Mouse (Mus musculus) activated CD4-positive, CD25-positive, alpha-beta regulatory T cell, adult 4 months (primary cell): ENCODE measurements around the gene Gm10715. TPM values are rescaled to one million over a fixed set of nuclear protein-coding genes. Genes with fewer than 3 reads are reported as not detected.
"Not testable (repeated sequence)": the region's sequence is repeated elsewhere in the genome, so short reads cannot be mapped to it uniquely, and the experiment has no call there.

Experiments
- ATAC-seq: one replicate; pipeline ENCODE4 v1.8.0; 2017
- polyA plus RNA-seq, 2 experiments: library from polyadenylated mRNA; unstranded; fragments of 100-300 nt; shearing (Covaris generic); gene quantifications; one replicate each; pipeline ENCODE4 v1.2.1; 2017

Gene Gm10715
- under 1 TPM in 1 of 2 experiments, not detected in 1; 0.85 TPM for polyA plus RNA-seq

DNA sequence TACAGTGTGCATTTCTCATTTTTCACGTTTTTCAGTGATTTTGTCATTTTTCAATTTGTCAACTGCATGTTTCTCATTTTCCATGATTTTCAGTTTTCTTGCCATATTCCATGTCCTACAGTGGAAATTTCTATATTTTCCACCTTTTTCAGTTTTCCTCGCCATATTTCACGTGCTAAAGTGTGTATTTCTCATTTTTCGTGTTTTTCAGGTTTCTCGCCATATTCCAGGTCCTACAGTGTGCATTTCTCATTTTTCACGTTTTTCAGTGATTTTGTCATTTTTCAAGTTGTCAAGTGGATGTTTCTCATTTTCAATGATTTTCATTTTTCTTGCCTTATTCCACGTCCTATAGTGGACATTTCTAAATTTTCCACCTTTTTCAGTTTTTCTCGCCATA, at the start of gene Gm10715:
Gene Gm10715, plus strand, starts transcription at position 301 of the 400 bp plus-strand sequence.
- ATAC-seq, result not testable (repeated sequence)

DNA sequence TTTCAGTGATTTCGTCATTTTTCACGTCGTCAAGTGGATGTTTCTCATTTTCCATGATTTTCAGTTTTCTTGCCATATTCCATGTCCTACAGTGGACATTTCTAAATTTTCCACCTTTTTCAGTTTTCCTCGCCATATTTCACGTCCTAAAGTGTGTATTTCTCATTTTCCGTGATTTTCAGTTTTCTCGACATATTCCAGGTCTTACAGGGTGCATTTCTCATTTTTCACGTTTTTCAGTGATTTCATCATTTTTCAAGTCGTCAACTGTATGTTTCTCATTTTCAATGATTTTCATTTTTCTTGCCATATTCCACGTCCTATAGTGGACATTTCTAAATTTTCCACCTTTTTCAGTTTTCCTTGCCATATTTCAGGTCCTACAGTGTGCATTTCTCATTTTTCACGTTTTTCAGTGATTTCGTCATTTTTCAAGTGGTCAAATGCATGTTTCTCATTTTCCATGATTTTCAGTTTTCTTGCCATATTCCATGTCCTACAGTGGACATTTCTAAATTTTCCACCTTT, 36.2 kb upstream of the Gm10715 start, which contains the start of gene Gm10722:
Gene Gm10722, plus strand, starts transcription at position 478 of the 528 bp plus-strand sequence.
- ATAC-seq, result not testable (repeated sequence)

DNA sequence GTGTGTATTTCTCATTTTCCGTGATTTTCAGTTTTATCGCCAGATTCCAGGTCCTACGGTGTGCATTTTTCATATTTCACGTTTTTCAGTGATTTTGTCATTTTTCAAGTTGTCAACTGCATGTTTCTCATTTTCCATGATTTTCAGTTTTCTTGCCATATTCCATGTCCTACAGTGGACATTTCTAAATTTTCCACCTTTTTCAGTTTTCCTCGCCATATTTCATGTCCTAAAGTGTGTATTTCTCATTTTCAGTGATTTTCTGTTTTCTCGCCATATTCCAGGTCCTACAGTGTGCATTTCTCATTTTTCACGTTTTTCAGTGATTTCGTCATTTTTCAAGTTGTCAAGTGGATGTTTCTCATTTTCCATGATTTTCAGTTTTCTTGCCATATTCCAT, 35.7 kb upstream of the Gm10715 start:
- not testable (repeated sequence) for ATAC-seq

DNA sequence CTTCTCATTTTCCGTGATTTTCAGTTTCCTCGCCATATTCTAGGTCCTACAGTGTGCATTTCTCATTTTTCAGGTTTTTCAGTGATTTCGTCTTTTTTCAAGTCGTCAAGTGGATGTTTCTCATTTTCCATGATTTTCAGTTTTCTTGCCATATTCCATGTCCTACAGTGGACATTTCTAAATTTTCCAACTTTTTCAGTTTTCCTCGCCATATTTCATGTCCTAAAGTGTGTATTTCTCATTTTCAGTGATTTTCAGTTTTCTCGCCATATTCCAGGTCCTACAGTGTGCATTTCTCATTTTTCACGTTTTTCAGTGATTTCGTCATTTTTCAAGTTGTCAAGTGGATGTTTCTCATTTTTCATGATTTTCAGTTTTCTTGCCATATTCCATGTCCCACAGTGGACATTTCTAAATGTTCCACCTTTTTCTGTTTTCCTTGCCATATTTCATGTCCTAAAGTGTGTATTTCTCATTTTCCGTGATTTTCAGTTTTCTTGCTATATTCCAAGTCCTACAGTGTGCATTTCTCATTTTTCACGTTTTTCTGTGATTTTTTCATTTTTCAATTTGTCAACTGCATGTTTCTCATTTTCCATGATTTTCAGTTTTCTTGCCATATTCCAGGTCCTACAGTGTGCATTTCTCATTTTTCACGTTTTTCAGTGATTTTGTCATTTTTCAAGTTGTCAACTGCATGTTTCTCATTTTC, 34.6 kb upstream of the Gm10715 start:
- peak; percentile 29 for ATAC-seq

DNA sequence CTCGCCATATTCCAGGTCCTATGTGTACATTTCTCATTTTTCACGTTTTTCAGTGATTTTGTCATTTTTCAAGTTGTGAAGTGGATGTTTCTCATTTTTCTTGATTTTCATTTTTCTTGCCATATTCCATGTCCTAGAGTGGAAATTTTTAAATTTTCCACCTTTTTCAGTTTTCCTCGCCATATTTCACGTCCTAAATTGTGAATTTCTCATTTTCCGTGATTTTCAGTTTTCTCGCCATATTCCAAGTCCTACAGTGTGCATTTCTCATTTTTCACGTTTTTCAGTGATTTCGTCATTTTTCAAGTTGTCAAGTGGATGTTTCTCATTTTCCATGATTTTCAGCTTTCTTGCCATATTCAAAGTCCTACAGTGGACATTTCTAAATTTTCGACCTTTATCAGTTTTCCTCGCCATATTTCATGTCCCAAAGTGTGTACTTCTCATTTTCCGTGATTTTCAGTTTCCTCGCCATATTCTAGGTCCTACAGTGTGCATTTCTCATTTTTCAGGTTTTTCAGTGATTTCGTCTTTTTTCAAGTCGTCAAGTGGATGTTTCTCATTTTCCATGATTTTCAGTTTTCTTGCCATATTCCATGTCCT, 33.8 kb upstream of the Gm10715 start, which contains the start of gene Gm11168:
Gene Gm11168, plus strand, starts transcription at position 553 of the 603 bp plus-strand sequence.
- not testable (repeated sequence) for ATAC-seq

DNA sequence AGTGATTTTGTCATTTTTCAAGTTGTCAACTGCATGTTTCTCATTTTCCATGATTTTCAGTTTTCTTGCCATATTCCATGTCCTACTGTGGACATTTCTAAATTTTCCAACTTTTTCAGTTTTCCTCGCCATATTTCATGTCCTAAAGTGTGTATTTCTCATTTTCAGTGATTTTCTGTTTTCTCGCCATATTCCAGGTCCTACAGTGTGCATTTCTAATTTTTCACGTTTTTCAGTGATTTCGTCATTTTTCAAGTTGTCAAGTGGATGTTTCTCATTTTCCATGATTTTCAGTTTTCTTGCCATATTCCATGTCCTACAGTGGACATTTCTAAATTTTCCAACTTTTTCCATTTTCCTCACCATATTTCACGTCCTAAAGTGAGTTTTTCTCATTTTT, 30.5 kb upstream of the Gm10715 start:
- not testable (repeated sequence) for ATAC-seq

DNA sequence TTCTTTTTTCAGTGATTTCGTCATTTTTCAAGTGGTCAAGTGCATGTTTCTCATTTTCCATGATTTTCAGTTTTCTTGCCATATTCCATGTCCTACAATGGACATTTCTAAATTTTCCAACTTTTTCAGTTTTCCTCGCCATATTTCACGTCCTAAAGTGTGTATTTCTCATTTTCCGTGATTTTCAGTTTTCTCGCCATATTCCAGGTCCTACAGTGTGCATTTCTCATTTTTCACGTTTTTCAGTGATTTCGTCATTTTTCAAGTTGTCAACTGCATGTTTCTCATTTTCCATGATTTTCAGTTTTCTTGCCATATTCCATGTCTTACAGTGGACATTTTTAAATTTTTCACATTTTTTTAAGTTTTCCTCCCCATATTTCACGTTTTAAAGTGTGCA, 30.0 kb upstream of the Gm10715 start:
- peak; percentile 13 for ATAC-seq

DNA sequence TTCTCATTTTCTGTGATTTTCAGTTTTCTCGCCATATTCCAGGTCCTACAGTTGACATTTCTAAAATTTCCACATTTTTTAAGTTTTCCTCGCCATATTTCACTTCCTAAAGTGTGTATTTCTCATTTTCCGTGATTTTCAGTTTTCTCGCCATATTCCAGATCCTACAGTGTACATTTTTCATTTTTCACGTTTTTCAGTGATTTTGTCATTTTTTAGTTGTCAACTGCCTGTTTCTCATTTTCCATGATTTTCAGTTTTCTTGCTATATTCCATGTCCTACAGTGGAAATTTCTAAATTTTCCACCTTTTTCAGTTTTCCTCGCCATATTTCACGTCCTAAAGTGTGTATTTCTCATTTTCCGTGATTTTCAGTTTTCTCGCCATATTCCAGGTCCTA, 29.4 kb upstream of the Gm10715 start:
- not testable (repeated sequence) for ATAC-seq

DNA sequence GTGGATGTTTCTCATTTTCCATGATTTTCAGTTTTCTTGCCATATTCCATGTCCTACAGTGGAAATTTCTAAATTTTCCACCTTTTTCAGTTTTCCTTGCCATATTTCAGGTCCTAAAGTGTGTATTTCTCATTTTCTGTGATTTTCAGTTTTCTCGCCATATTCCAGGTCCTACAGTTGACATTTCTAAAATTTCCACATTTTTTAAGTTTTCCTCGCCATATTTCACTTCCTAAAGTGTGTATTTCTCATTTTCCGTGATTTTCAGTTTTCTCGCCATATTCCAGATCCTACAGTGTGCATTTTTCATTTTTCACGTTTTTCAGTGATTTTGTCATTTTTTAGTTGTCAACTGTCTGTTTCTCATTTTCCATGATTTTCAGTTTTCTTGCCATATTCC, 27.3 kb upstream of the Gm10715 start:
- ATAC-seq, result peak; percentile 2

DNA sequence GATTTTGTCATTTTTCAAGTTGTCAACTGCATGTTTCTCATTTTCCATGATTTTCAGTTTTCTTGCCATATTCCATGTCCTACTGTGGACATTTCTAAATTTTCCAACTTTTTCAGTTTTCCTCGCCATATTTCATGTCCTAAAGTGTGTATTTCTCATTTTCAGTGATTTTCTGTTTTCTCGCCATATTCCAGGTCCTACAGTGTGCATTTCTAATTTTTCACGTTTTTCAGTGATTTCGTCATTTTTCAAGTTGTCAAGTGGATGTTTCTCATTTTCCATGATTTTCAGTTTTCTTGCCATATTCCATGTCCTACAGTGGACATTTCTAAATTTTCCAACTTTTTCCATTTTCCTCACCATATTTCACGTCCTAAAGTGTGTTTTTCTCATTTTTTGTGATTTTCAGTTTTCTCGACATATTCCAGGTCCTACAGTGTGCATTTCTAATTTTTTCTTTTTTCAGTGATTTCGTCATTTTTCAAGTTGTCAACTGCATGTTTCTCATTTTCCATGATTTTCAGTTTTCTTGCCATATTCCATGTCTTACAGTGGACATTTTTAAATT, 24.5 kb upstream of the Gm10715 start:
- ATAC-seq, result not testable (repeated sequence)

DNA sequence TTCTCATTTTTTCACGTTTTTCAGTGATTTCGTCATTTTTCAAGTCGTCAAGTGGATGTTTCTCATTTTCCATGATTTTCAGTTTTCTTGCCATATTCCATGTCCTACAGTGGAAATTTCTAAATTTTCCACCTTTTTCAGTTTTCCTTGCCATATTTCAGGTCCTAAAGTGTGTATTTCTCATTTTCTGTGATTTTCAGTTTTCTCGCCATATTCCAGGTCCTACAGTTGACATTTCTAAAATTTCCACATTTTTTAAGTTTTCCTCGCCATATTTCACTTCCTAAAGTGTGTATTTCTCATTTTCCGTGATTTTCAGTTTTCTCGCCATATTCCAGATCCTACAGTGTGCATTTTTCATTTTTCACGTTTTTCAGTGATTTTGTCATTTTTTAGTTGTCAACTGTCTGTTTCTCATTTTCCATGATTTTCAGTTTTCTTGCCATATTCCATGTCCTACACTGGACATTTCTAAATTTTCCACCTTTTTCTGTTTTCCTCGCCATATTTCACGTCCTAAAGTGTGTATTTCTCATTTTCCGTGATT, 23.9 kb upstream of the Gm10715 start, which contains the start of gene Gm10721:
Gene Gm10721, plus strand, starts transcription at position 408 of the 547 bp plus-strand sequence.
- peak; percentile 32 for ATAC-seq

DNA sequence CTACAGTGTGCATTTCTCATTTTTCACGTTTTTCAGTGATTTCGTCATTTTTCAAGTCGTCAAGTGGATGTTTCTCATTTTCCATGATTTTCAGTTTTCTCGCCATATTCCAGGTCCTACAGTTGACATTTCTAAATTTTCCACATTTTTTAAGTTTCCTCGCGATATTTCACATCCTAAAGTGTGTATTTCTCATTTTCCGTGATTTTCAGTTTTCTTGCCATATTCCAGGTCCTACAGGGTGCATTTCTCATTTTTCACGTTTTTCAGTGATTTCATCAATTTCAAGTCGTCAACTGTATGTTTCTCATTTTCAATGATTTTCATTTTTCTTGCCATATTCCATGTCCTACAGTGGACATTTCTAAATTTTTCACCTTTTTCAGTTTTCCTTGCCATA, 21.3 kb upstream of the Gm10715 start, which contains the start of gene Gm10720:
Gene Gm10720, plus strand, starts transcription at position 301 of the 400 bp plus-strand sequence.
- ATAC-seq, result not testable (repeated sequence)

DNA sequence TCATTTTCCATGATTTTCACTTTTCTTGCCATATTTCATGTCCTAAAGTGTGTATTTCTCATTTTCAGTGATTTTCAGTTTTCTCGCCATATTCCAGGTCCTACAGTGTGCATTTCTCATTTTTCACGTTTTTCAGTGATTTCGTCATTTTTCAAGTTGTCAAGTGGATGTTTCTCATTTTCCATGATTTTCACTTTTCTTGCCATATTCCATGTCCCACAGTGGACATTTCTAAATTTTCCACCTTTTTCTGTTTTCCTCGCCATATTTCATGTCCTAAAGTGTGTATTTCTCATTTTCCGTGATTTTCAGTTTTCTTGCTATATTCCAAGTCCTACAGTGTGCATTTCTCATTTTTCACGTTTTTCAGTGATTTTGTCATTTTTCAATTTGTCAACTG, 20.8 kb upstream of the Gm10715 start:
- ATAC-seq, result not testable (repeated sequence)

DNA sequence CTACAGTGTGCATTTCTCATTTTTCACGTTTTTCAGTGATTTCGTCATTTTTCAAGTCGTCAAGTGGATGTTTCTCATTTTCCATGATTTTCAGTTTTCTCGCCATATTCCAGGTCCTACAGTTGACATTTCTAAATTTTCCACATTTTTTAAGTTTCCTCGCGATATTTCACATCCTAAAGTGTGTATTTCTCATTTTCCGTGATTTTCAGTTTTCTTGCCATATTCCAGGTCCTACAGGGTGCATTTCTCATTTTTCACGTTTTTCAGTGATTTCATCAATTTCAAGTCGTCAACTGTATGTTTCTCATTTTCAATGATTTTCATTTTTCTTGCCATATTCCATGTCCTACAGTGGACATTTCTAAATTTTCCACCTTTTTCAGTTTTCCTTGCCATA, 19.6 kb upstream of the Gm10715 start, which contains the start of gene Gm10719:
Gene Gm10719, plus strand, starts transcription at position 301 of the 400 bp plus-strand sequence.
- ATAC-seq, result not testable (repeated sequence)

DNA sequence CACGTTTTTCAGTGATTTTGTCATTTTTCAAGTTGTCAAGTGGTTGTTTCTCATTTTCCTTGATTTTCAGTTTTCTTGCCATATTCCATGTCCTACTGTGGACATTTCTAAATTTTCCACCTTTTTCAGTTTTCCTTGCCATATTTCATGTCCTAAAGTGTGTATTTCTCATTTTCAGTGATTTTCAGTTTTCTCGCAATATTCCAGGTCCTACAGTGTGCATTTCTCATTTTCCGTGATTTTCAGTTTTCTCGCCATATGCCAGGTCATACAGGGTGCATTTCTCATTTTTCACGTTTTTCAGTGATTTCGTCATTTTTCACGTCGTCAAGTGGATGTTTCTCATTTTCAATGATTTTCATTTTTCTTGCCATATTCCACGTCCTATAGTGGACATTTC, 17.7 kb upstream of the Gm10715 start:
- ATAC-seq, result not testable (repeated sequence)

DNA sequence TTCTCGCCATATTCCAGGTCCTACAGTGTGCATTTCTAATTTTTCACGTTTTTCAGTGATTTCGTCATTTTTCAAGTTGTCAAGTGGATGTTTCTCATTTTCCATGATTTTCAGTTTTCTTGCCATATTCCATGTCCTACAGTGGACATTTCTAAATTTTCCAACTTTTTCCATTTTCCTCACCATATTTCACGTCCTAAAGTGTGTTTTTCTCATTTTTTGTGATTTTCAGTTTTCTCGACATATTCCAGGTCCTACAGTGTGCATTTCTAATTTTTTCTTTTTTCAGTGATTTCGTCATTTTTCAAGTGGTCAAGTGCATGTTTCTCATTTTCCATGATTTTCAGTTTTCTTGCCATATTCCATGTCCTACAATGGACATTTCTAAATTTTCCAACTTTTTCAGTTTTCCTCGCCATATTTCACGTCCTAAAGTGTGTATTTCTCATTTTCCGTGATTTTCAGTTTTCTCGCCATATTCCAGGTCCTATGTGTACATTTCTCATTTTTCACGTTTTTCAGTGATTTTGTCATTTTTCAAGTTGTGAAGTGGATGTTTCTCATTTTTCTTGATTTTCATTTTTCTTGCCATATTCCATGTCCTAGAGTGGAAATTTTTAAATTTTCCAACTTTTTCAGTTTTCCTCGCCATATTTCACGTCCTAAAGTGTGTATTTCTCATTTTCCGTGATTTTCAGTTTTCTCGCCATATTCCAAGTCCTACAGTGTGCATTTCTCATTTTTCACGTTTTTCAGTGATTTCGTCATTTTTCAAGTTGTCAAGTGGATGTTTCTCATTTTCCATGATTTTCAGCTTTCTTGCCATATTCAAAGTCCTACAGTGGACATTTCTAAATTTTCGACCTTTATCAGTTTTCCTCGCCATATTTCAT, 16.6 kb upstream of the Gm10715 start:
- not testable (repeated sequence) for ATAC-seq

DNA sequence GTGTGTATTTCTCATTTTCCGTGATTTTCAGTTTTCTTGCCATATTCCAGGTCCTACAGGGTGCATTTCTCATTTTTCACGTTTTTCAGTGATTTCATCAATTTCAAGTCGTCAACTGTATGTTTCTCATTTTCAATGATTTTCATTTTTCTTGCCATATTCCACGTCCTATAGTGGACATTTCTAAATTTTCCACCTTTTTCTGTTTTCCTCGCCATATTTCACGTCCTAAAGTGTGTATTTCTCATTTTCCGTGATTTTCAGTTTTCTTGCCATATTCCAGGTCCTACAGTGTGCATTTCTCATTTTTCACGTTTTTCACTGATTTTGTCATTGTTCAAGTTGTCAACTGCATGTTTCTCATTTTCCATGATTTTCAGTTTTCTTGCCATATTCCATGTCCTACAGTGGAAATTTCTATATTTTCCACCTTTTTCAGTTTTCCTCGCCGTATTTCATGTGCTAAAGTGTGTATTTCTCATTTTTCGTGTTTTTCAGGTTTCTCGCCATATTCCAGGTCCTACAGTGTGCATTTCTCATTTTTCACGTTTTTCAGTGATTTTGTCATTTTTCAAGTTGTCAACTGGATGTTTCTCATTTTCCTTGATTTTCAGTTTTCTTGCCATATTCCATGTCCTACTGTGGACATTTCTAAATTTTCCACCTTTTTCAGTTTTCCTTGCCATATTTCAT, 14.2 kb upstream of the Gm10715 start:
- ATAC-seq, result not testable (repeated sequence)

DNA sequence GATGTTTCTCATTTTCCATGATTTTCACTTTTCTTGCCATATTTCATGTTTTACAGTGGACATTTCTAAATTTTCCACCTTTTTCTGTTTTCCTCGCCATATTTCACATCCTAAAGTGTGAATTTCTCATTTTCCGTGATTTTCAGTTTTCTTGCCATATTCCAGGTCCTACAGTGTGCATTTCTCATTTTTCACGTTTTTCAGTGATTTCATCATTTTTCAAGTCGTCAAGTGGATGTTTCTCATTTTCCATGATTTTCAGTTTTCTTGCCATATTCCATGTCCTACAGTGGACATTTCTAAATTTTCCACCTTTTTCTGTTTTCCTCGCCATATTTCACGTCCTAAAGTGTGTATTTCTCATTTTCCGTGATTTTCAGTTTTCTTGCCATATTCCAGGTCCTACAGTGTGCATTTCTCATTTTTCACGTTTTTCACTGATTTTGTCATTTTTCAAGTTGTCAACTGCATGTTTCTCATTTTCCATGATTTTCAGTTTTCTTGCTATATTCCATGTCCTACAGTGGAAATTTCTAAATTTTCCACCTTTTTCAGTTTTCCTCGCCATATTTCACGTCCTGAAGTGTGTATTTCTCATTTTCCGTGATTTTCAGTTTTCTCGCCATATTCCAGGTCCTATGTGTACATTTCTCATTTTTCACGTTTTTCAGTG, 13.2 kb upstream of the Gm10715 start, which contains the start of gene Gm10718:
Gene Gm10718, plus strand, starts transcription at position 236 of the 673 bp plus-strand sequence.
- ATAC-seq, result not testable (repeated sequence)

DNA sequence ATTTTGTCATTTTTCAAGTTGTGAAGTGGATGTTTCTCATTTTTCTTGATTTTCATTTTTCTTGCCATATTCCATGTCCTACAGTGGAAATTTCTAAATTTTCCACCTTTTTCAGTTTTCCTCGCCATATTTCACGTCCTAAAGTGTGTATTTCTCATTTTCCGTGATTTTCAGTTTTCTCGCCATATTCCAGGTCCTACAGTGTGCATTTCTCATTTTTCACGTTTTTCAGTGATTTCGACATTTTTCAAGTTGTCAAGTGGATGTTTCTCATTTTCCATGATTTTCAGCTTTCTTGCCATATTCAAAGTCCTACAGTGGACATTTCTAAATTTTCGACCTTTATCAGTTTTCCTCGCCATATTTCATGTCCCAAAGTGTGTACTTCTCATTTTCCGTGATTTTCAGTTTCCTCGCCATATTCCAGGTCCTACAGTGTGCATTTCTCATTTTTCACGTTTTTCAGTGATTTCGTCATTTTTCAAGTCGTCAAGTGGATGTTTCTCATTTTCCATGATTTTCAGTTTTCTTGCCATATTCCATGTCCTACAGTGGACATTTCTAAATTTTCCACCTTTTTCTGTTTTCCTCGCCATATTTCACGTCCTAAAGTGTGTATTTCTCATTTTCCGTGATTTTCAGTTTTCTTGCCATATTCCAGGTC, 12.6 kb upstream of the Gm10715 start:
- ATAC-seq, result not testable (repeated sequence)
